Mouse (Mus musculus): Measurements from ENCODE around the gene 1700017N19Rik. TPM values are rescaled to one million over a fixed set of nuclear protein-coding genes. Genes with fewer than 3 reads are reported as not detected.

The 1700017N19Rik gene
- polyA plus RNA-seq, 1 experiment from 2014 or later, result not detected

DNA sequence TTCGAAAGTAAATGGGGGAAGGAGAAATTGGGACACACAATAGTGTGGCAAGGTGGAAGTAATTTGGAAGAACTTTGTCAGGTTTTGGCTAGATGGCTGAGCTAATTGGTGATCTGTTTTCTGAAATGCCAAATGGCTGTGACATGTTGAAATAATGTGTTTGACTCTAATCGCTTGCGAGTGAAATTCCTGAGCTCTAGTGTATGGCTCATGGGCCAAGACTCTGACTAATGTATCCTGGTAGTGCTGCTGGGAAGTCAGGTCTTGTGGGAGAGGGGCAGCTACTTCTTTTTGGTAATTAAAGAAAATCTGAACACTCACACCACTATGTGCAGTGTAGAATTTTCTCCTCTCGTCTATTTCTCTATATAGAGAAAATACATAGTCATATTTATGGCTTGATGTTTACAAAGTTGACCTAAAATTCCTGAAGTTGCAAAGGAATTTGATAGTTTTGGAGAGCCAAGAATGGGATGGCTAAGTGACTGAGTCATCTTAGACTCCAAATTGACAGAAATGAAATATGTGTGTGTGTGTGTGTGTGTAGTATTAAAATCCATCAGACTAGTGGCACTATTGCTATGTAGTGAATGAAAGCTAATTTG is 55.1 kb downstream of the 1700017N19Rik start:
- no peak for DNase-seq
- Histone ChIP-seq H3K4me2 (ENCODE audit: low read depth, low read length) (no peak overlapping the region), H3K27me3 (ENCODE audit: insufficient read depth, low read length) (no peaks in the 10 kb centered on the region), H3K4me3 (ENCODE audit: low read depth, low read length) (no peak overlapping the region), H3K36me3 (replicated peaks; ENCODE audit: insufficient read depth, low read length) (no peaks in the 10 kb centered on the region), H3K9me3 (ENCODE audit: low read length) (no peaks in the 10 kb centered on the region), H3K4me1 (ENCODE audit: insufficient read depth) (no peaks in the 10 kb centered on the region), H3K9ac (replicated peaks) (no peak overlapping the region), H3K27ac (ENCODE audit: low read depth) (no peak overlapping the region)
- 76% methylated on average over 4 of the region's 4 CpGs for WGBS (ENCODE audit: insufficient replicate concordance)
- ATAC-seq, result no peak
- no peak for TF ChIP-seq EP300 (IDR thresholded peaks at IDR 0.05; ENCODE audit: low read depth)
- no peak for TF ChIP-seq CTCF (IDR thresholded peaks at IDR 0.05; ENCODE audit: low read depth)

DNA sequence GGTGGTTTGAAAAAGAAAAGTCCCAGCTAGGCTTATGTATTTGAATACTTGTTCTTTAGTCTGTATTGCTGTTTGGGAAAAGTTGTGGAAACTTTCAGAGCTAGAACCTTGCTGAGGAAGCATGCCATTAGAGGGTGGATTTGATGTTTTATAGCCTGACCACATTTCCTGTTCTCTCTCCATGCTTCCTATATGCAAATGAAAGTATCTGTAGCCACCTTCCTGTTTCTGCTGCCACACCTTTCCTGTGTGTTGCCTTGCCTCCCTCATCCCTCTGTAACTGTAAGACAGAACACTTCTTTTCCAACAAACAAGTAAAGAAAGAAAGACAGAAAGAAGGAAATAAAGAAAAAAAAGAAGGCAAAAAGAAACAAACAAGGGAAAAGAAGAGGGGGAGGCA is 63.9 kb downstream of the 1700017N19Rik start:
- no peak overlapping the region for H3K27ac ChIP-seq (ENCODE audit: low read depth)
- H3K4me1 ChIP-seq (ENCODE audit: insufficient read depth), result no peaks in the 10 kb centered on the region
- ATAC-seq (no peak), DNase-seq (no peak)
- H3K36me3 ChIP-seq (replicated peaks; ENCODE audit: insufficient read depth, low read length), result no peaks in the 10 kb centered on the region
- no peak overlapping the region for H3K4me2 ChIP-seq (ENCODE audit: low read depth, low read length)
- no peaks in the 10 kb centered on the region for H3K27me3 ChIP-seq (ENCODE audit: insufficient read depth, low read length)
- H3K9me3 ChIP-seq (ENCODE audit: low read length), result no peaks in the 10 kb centered on the region
- TF ChIP-seq CTCF (IDR thresholded peaks at IDR 0.05; ENCODE audit: low read depth) (no peak), EP300 (IDR thresholded peaks at IDR 0.05; ENCODE audit: low read depth) (no peak)
- no peak overlapping the region for H3K4me3 ChIP-seq (ENCODE audit: low read depth, low read length)
- H3K9ac ChIP-seq (replicated peaks), result no peak overlapping the region

DNA sequence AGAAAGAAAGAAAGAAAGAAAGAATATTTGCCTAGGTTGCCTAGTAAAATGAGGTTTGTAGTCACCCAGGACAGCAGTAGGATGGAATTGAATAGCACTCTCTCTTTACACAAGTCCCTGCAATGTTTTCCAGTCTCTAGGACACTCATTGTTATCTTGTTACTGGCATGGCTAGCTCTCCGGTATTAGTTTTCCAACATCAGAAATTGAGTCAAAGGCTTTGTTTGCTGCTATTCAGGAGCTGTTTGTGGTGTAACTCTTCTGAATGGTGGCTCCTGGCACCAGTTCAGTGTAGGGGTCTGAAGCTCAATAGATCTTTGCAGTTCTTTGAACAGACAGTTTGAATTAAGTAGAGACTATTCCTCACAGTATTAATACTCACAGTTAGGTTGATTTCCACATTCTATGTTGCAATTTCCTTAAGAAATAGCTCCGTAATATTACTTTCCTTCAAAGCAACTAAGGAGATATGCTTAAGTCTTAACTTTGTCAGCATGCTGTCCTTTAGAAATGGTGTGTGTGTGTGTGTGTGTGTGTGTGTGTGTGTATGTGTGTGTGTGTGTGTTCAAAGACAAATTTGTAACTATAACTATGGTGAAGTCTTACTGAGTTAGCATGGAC is 71.8 kb downstream of the 1700017N19Rik start:
- H3K4me2 ChIP-seq (ENCODE audit: low read depth, low read length), result no peak overlapping the region
- H3K27ac ChIP-seq (ENCODE audit: low read depth), result no peak overlapping the region
- no peak overlapping the region for H3K4me3 ChIP-seq (ENCODE audit: low read depth, low read length)
- H3K4me1 ChIP-seq (ENCODE audit: insufficient read depth), result no peaks in the 10 kb centered on the region
- 66% methylated on average over 2 of the region's 2 CpGs for WGBS (ENCODE audit: insufficient replicate concordance)
- H3K9ac ChIP-seq (replicated peaks), result no peak overlapping the region
- DNase-seq (no peak), ATAC-seq (no peak)
- H3K9me3 ChIP-seq (ENCODE audit: low read length), result no peaks in the 10 kb centered on the region
- no peaks in the 10 kb centered on the region for H3K36me3 ChIP-seq (replicated peaks; ENCODE audit: insufficient read depth, low read length)
- H3K27me3 ChIP-seq (ENCODE audit: insufficient read depth, low read length), result no peaks in the 10 kb centered on the region
- TF ChIP-seq CTCF (IDR thresholded peaks at IDR 0.05; ENCODE audit: low read depth) (no peak), EP300 (IDR thresholded peaks at IDR 0.05; ENCODE audit: low read depth) (no peak)

Other genes with a start within 250 kb of the 1700017N19Rik start
- not detected in 2 replicates for gene Gm4302, start 249.6 kb upstream of the 1700017N19Rik start, polyA plus RNA-seq (2015; fragmentation: Nextera tagmentation; extraction: Ambion mirVana)
- gene Gm4303, start 244.5 kb upstream of the 1700017N19Rik start, polyA plus RNA-seq (2015; fragmentation: Nextera tagmentation; extraction: Ambion mirVana), result not detected in 2 replicates
- not detected in 2 replicates for gene Gm4305, start 239.4 kb upstream of the 1700017N19Rik start, polyA plus RNA-seq (2015; fragmentation: Nextera tagmentation; extraction: Ambion mirVana)
- not detected in 2 replicates for gene Gm4307, start 229.1 kb upstream of the 1700017N19Rik start, polyA plus RNA-seq (2015; fragmentation: Nextera tagmentation; extraction: Ambion mirVana)
- gene Gm4312, start 207.9 kb upstream of the 1700017N19Rik start, polyA plus RNA-seq (2015; fragmentation: Nextera tagmentation; extraction: Ambion mirVana), result not detected in 2 replicates
- 2.5 TPM in 2 replicates for gene Tmtc3, start 103.1 kb upstream of the 1700017N19Rik start, polyA plus RNA-seq (2015; fragmentation: Nextera tagmentation; extraction: Ambion mirVana)
- gene Cep290, start 102.9 kb upstream of the 1700017N19Rik start, polyA plus RNA-seq (2015; fragmentation: Nextera tagmentation; extraction: Ambion mirVana), result 1.7 TPM in 2 replicates
- 5.0 and 5.1 TPM in 2 replicates for gene 4930430F08Rik, start 61 bp upstream of the 1700017N19Rik start, polyA plus RNA-seq (2015; fragmentation: Nextera tagmentation; extraction: Ambion mirVana)